Mouse (Mus musculus) kidney, postnatal 14 days (tissue): ENCODE results near the gene Fam117b.
A peak's percentile ranks its signal among the peaks of the same experiment; 100 is the strongest.

Experiments
- DNase-seq: peaks from one replicate; pipeline ENCODE4 v3.0.0; 2022; ENCODE audit warnings: mixed read lengths

The Fam117b gene

DNA sequence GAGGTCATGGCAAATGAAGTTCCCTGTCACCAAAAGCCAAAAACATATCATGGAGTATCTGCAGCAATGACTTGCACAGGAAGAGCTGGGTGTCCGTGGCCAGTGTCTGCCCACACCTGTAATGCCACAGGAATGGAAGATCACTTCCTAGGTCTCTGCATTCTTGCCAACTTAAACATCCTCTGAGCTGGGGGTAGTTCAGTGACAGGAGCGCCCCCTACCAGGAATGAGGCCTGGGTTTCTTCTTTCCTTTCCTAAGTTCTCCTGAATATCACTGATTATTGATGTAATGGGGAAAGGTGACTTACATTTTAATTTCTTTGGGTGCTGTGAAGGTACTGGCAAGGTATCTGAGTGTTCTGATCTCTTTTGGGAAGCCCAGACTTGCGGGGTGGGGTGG lies 82.8 kb downstream of the Fam117b start:
- no peak for DNase-seq

GRCm38 (mm10) chr1:59997352-59997751 lies 84.5 kb downstream of the Fam117b start:
- DNase-seq = no peak

DNA sequence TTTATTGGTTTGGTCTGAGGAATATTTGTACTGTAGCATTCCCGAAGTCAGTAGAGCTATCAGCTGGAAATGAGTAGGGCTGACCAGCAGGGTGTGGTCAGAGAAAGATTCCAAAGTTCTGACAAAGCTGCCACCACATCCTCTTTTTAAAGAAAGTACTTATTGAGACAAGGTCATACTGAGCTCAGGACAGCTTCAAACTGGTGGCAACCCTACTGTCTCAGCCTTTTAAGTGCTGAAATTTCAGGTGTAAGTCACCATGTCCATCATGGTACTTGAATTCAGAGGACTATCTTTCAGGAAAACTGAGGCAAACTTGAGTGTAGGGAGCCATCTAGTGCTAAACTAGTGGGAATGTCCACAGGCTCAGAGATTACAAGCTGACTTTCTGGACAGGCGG lies 87.5 kb downstream of the Fam117b start:
- DNase-seq = peak; percentile 10

DNA sequence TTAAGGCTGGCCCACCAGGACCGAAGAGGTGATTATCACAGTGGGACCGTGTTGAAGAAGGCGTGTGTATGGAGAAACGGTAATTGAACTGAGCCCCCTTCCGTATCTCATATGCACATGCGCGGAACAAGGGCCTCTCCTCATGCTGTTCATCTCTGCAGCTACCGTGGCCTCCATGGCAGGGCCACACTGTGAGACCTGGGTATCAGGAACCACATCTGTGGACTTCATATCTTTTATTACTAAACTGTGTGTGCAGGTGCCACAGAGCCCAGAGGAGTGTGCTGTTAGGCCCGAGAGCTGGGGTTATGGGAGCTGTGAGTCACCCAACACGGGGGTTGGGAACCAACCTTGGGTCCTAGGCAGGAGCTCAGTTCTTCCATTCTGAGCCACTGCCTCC lies 94.5 kb downstream of the Fam117b start:
- DNase-seq = no peak

DNA sequence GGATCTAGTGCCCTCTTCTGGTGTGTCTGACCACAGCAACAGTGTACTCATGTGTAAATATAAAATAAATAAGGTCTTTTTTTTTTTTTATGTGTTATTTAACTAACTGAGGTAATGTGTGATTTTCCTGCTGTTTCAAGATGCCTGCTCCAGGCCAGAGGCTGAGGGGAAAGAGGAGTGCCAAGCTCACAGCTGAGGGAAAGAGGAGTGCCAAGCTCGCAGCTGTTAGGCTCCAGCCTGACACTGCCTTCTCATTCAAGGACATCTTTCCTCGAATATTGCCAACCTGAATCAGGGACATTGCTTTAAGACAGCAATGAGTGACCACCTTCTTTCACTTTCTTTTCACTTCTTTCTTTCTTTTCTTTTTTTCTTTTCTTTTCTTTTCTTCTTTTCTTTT lies 95.9 kb downstream of the Fam117b start:
- no peak for DNase-seq

DNA sequence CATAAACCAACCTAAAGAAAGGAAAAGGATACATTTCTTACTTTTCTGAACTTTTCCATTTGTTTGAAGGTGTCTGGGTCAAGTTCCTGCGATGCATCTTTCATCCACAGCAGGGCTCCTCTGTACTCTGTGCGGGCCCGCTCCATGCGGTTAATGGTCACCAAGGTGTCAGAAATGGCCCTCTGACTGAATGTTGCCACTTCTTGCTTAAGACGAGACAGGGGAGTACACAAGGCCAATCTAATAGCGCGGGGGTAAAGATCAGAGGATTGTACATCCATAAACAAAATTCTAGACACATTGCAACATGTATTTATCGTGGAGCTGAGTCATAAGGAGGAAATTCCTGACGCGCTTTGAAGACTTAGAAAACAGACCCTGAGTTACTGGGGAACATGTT lies 101.0 kb downstream of the Fam117b start:
- DNase-seq = no peak

DNA sequence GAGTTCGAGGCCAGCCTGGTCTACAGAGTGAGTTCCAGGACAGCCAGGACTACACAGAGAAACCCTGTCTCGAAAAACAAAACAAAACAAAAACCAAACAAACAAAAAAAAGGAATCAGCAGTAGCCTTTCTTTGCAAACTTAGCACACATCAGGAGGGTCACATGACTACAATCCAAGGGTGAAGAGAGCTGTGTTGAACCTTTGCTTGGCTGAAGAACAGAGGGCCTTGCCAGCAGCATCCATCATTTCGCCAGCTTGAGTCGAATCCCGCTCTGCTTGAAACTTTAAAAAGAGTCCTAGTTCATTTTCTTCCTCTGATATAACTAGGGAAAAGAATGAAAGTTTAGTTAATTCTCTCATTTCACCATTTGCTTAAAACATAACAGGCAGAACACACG lies 102.7 kb downstream of the Fam117b start:
- DNase-seq = no peak

DNA sequence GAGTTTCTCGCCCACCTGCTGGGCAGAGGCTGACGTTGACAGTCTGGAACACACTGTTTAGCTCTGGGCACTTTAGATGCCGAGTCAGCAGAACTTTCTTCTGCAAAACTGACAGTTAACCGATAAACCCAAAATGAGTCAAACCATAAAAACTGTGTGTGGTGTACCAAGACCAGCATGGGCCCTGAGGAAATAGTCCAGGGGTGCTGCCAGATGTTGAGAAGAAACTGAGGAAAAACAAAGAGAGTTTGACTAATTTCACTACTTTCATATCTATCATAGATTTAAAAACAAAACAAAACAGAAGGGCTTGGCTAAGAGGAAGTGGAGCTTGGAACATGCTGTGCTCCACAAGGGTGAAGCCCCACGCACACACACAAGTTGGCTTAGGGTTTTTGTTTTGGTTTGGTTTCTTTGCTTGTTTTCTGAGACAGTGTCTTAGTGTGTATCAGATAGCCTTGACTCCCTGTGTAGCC lies 103.4 kb downstream of the Fam117b start:
- DNase-seq = no peak

- DNase-seq = no peak
These were observed 104.2 kb downstream of the Fam117b start for GRCm38 (mm10) chr1:60017031-60017469.
